8 mouse cellular contexts compared by ENCODE assay signal in genomic region chr4:107223225-107224204, GRCm38 (mm10). TPM values are rescaled to one million over a fixed set of nuclear protein-coding genes. Genes with fewer than 3 reads are reported as not detected.
DNase-seq lines count a peak whose midpoint lies in the region; ATAC-seq and TF ChIP-seq lines count a peak whose summit lies in the region.

No protein-coding gene starts in this region.

- H3K4me2 ChIP-seq in kidney, embryonic 14.5 days (replicated peaks; ENCODE audit: low read depth, low read length): no peak overlapping the region
- no peak overlapping the region for H3K4me2 ChIP-seq in lung, postnatal 0 days (replicated peaks; ENCODE audit: low read depth, low read length)

- intact Hi-C loops in heart, postnatal 10 days (cut with DNase I): no loop called here
- intact Hi-C loops in left cerebral cortex, postnatal 36 days (cut with DNase I): no loop called here

- TF ChIP-seq EP300 in lung, postnatal 0 days (IDR thresholded peaks at IDR 0.05): no peak

- 73% methylated on average over 11 of the region's 11 CpGs for WGBS in kidney, embryonic 14.5 days
- 65% methylated on average over 11 of the region's 11 CpGs for WGBS in lung, postnatal 0 days

- DNase-seq in kidney, adult 18-20 months: no peak
- peak; percentile 57 for DNase-seq in Muller cell, postnatal 12 days (ENCODE audit: inconsistent ontology term)
- DNase-seq in cerebellum, postnatal 36 days: peak; percentile 35 to 46
- peak; percentile 78 to 79 for DNase-seq in heart, postnatal 10 days
- peak; percentile 71 for DNase-seq in lung, postnatal 0 days (ENCODE audit: low spot score)
- no peak for DNase-seq in yolk sac, embryonic 10.5 days (ENCODE audit: low spot score)
- no peak for DNase-seq in left cerebral cortex, postnatal 36 days (ENCODE audit: low spot score in 2 of 2)

- TF ChIP-seq CTCF in lung, postnatal 0 days (IDR thresholded peaks at IDR 0.05): no peak

- no peaks in the 10 kb centered on the region for H3K9me3 ChIP-seq in kidney, embryonic 14.5 days (ENCODE audit: control insufficient read depth, low read length)
- H3K9me3 ChIP-seq in lung, postnatal 0 days (ENCODE audit: low read length): no peaks in the 10 kb centered on the region

- H3K4me1 ChIP-seq in kidney, embryonic 14.5 days (ENCODE audit: control insufficient read depth, insufficient read depth, low read length): no peaks in the 10 kb centered on the region
- no peaks in the 10 kb centered on the region for H3K4me1 ChIP-seq in lung, postnatal 0 days (ENCODE audit: insufficient read depth, low read depth, low read length)

- no peak overlapping the region for H3K9ac ChIP-seq in kidney, embryonic 14.5 days (ENCODE audit: low read depth, low read length)
- H3K9ac ChIP-seq in lung, postnatal 0 days (replicated peaks; ENCODE audit: low read depth): no peak overlapping the region

- no peaks in the 10 kb centered on the region for H3K36me3 ChIP-seq in kidney, embryonic 14.5 days (ENCODE audit: control insufficient read depth, insufficient read depth, low read length)
- no peaks in the 10 kb centered on the region for H3K36me3 ChIP-seq in lung, postnatal 0 days (ENCODE audit: insufficient read depth, low read length)

- ATAC-seq in kidney, embryonic 14.5 days (ENCODE audit: low FRiP score, low TSS enrichment): peak; percentile 32; the same call in 1 of the 2 replicates
- ATAC-seq in lung, postnatal 0 days: peak; percentile 92

- no peaks in the 10 kb centered on the region for H3K27me3 ChIP-seq in kidney, embryonic 14.5 days (ENCODE audit: control insufficient read depth, insufficient read depth, low read length)
- no peaks in the 10 kb centered on the region for H3K27me3 ChIP-seq in lung, postnatal 0 days (replicated peaks; ENCODE audit: insufficient read depth, low read length)

- H3K27ac ChIP-seq in kidney, embryonic 14.5 days (ENCODE audit: low read depth, low read length): no peak overlapping the region
- H3K27ac ChIP-seq in lung, postnatal 0 days (ENCODE audit: low read length): no peak overlapping the region

- no peak overlapping the region for H3K4me3 ChIP-seq in kidney, embryonic 14.5 days (ENCODE audit: low read length)
- no peak overlapping the region for H3K4me3 ChIP-seq in lung, postnatal 0 days (ENCODE audit: low read depth, low read length)

RNA-seq across cellular contexts. Expression of gene Ldlrad1, which starts 14.5 kb away (rescaled TPM):
- not detected in 2 replicates for polyA plus RNA-seq in kidney, embryonic 14.5 days (2014; fragmentation: Nextera tagmentation; extraction: Ambion mirVana)
- not detected for total RNA-seq in heart, postnatal 10 days (2021)
- 3.5 and 3.8 TPM in 2 replicates for polyA plus RNA-seq in lung, postnatal 0 days (2015; fragmentation: Nextera tagmentation; extraction: Ambion mirVana)
- total RNA-seq in left cerebral cortex, postnatal 36 days (2021): not detected

RNA-seq across cellular contexts. Expression of gene Lrrc42, which starts 29.8 kb away (rescaled TPM):
- polyA plus RNA-seq in kidney, embryonic 14.5 days (2014; fragmentation: Nextera tagmentation; extraction: Ambion mirVana): 101 and 113 TPM in 2 replicates
- 10 to 100 TPM; 16.4 to 21.6 TPM for total RNA-seq in heart, postnatal 10 days (2021)
- polyA plus RNA-seq in lung, postnatal 0 days (2015; fragmentation: Nextera tagmentation; extraction: Ambion mirVana): 37.8 and 41.3 TPM in 2 replicates
- 10 to 100 TPM; 28.0 to 35.0 TPM for total RNA-seq in left cerebral cortex, postnatal 36 days (2021)

RNA-seq across cellular contexts. Expression of gene Hspb11, which starts 29.9 kb away (rescaled TPM):
- 39.6 and 56.6 TPM in 2 replicates for polyA plus RNA-seq in kidney, embryonic 14.5 days (2014; fragmentation: Nextera tagmentation; extraction: Ambion mirVana)
- total RNA-seq in heart, postnatal 10 days (2021): 10 to 100 TPM; 16.3 to 16.8 TPM
- polyA plus RNA-seq in lung, postnatal 0 days (2015; fragmentation: Nextera tagmentation; extraction: Ambion mirVana): 44.6 and 51.3 TPM in 2 replicates
- 10 to 100 TPM; 15.6 to 16.5 TPM for total RNA-seq in left cerebral cortex, postnatal 36 days (2021)

RNA-seq across cellular contexts. Expression of gene Tceanc2, which starts 44.6 kb away (rescaled TPM):
- 31.7 and 39.3 TPM in 2 replicates for polyA plus RNA-seq in kidney, embryonic 14.5 days (2014; fragmentation: Nextera tagmentation; extraction: Ambion mirVana)
- total RNA-seq in heart, postnatal 10 days (2021): 10 to 100 TPM; 14.1 to 17.6 TPM
- polyA plus RNA-seq in lung, postnatal 0 days (2015; fragmentation: Nextera tagmentation; extraction: Ambion mirVana): 20.7 and 22.0 TPM in 2 replicates
- 10 to 100 TPM; 15.0 to 20.8 TPM for total RNA-seq in left cerebral cortex, postnatal 36 days (2021)

RNA-seq across cellular contexts. Expression of gene Tmem59, which starts 45.3 kb away (rescaled TPM):
- 345 and 420 TPM in 2 replicates for polyA plus RNA-seq in kidney, embryonic 14.5 days (2014; fragmentation: Nextera tagmentation; extraction: Ambion mirVana)
- total RNA-seq in heart, postnatal 10 days (2021): 100 to 1,000 TPM; 170 TPM
- polyA plus RNA-seq in lung, postnatal 0 days (2015; fragmentation: Nextera tagmentation; extraction: Ambion mirVana): 790 and 798 TPM in 2 replicates
- 100 to 1,000 TPM; 192 to 236 TPM for total RNA-seq in left cerebral cortex, postnatal 36 days (2021)

Comparison
In these comparisons a context has a peak if more than half of its experiments do, and no peak if none do; other contexts are left out.
1. DNase-seq: peak in Muller cell, postnatal 12 days (single experiment), cerebellum, postnatal 36 days (2 of 2), heart, postnatal 10 days (2 of 2) and lung, postnatal 0 days (single experiment); none in kidney, adult 18-20 months (single experiment), yolk sac, embryonic 10.5 days (single experiment) and left cerebral cortex, postnatal 36 days (0 of 2).